Mouse (Mus musculus): ENCODE results near the gene Bach2.

The Bach2 gene

GRCm38 (mm10) chr4:32413505-32413904 lies 174.9 kb downstream of the Bach2 start:
- in situ Hi-C loops (cut with MboI, MseI): no loop called here

GRCm38 (mm10) chr4:32414959-32415358 lies 176.4 kb downstream of the Bach2 start:
- in situ Hi-C loops (cut with MboI, MseI): no loop called here

- in situ Hi-C loops (cut with MboI, MseI): no loop called here
Measured at GRCm38 (mm10) chr4:32417939-32418338, 179.3 kb downstream of the Bach2 start.

GRCm38 (mm10) chr4:32421570-32421969 lies 183.0 kb downstream of the Bach2 start:
- in situ Hi-C loops (cut with MboI, MseI): loop anchor here (5.0 to 10.0 kb wide), 3 partner anchors 34 to 367 kb away; no protein-coding TSS in a partner anchor

- in situ Hi-C loops (cut with MboI, MseI): loop anchor here (5.0 to 10.0 kb wide), 3 partner anchors 35 to 368 kb away; no protein-coding TSS in a partner anchor
Measured at GRCm38 (mm10) chr4:32422427-32422826, 183.8 kb downstream of the Bach2 start.

- in situ Hi-C loops (cut with MboI, MseI): loop anchor here (5.0 to 10.0 kb wide), 3 partner anchors 36 to 369 kb away; no protein-coding TSS in a partner anchor
Measured at GRCm38 (mm10) chr4:32423667-32424066, 185.1 kb downstream of the Bach2 start.

DNA sequence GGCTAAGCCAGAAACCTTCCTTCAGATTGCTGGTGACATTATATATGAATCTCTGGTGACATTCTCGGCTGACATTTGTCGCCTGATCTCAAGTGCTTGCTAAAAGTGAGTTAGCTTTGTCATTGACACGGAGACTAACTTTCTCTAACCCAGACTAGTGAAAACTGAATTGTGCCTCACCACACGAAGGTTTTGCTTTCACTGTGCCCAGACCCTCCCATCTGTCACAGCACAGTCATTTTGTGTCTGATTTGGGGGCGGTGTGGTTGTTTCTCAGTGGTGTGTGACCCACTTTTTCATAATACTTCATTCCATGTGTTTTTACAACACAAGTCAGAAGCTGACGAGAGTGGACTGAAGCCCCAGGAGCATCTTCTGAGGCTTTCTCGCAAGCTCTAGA lies 185.8 kb downstream of the Bach2 start:
- in situ Hi-C loops (cut with MboI, MseI): loop anchor here (5.0 to 10.0 kb wide), 3 partner anchors 37 to 370 kb away; no protein-coding TSS in a partner anchor

DNA sequence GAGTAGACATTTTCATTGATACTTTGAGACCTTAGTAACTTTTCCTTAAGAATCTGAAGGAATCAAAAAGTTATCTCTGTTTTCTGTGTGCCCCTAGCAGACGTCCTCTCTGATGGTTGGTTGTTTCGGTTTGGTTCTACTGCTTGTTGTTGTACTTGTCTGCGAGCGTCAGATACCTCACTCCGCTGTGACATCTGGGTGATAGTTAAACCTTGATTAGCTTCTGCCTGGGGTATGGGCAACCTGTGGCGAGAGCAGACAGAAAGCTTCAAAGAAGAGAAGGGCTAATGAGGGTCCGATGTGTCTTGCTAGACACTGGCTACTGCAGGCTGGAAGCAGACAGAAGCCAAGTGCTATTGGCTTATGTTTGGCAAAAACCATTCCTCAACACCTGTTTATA lies 186.5 kb downstream of the Bach2 start:
- in situ Hi-C loops (cut with MboI, MseI): loop anchor here (5.0 to 10.0 kb wide), 2 partner anchors 278 to 370 kb away; no protein-coding TSS in a partner anchor

DNA sequence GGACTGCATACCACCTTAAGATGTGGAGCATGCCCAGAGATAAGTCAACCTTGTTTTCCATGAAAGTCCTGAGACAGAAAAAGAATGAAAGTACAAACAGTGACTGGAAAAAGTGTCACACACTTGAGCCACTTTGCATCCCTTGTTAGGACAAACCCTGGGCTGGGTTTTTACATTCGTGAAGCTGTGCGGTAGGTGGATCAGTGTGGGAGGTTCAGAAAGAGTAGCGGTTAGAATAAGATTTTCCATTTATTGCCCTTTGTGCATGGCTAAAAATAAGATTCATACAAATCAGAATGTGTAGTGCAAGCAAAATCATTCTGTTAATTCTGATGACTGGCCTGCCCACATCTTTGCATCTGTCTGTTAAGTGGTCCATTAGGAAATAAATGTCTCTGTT lies 187.0 kb downstream of the Bach2 start:
- in situ Hi-C loops (cut with MboI, MseI): loop anchor here (5.0 to 10.0 kb wide), 2 partner anchors 278 to 371 kb away; no protein-coding TSS in a partner anchor

- in situ Hi-C loops (cut with MboI, MseI): loop anchor here (5.0 to 10.0 kb wide), 2 partner anchors 280 to 372 kb away; no protein-coding TSS in a partner anchor
Measured at GRCm38 (mm10) chr4:32426779-32427577, 188.4 kb downstream of the Bach2 start.

DNA sequence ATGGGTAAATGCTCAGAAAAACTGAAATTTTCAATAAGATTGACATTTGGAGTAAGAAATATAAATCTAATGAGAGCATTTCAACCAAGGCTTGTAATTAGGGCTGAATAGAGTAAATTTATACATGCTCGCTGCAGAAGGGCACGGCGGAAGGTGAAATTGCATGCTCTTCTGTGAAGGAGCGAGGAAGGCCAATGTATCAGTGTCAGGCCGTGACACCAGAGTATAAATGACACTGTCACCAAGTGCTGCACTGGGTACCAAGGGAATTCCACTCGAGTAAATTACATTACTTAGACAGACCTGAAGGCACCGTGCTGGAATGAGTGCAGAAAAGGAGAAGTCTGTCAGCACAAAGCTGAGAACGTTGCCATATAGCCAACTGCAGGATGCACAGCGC lies 190.1 kb downstream of the Bach2 start:
- in situ Hi-C loops (cut with MboI, MseI): loop anchor here (5.0 to 10.0 kb wide), 2 partner anchors 281 to 374 kb away; no protein-coding TSS in a partner anchor

GRCm38 (mm10) chr4:32430136-32430535 lies 191.5 kb downstream of the Bach2 start:
- in situ Hi-C loops (cut with MboI, MseI): no loop called here

DNA sequence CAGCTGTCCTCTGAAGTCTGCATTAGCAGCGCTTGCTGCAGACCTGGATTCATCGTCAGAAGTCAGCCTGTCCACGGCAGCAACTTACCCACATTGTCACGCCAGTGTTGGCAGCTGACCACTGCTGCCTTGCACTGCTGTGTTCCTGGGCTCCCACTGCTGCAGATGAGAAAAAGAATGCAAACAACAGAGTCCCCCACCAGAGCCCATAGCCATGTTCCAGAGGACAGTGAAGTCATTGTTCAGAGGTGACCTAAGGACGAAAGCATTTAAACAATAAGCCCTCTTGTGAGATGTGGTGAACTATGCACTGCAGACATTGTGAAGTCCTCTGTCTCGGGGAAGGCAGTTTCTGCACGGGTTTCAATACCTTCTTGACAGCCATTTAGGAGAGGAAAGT lies 192.4 kb downstream of the Bach2 start:
- in situ Hi-C loops (cut with MboI, MseI): no loop called here

- in situ Hi-C loops (cut with MboI, MseI): no loop called here
Measured at GRCm38 (mm10) chr4:32432271-32432781, 193.7 kb downstream of the Bach2 start.

- in situ Hi-C loops (cut with MboI, MseI): no loop called here
Measured at GRCm38 (mm10) chr4:32432945-32433344, 194.3 kb downstream of the Bach2 start.

GRCm38 (mm10) chr4:32434612-32435011 lies 196.0 kb downstream of the Bach2 start:
- in situ Hi-C loops (cut with MboI, MseI): no loop called here

DNA sequence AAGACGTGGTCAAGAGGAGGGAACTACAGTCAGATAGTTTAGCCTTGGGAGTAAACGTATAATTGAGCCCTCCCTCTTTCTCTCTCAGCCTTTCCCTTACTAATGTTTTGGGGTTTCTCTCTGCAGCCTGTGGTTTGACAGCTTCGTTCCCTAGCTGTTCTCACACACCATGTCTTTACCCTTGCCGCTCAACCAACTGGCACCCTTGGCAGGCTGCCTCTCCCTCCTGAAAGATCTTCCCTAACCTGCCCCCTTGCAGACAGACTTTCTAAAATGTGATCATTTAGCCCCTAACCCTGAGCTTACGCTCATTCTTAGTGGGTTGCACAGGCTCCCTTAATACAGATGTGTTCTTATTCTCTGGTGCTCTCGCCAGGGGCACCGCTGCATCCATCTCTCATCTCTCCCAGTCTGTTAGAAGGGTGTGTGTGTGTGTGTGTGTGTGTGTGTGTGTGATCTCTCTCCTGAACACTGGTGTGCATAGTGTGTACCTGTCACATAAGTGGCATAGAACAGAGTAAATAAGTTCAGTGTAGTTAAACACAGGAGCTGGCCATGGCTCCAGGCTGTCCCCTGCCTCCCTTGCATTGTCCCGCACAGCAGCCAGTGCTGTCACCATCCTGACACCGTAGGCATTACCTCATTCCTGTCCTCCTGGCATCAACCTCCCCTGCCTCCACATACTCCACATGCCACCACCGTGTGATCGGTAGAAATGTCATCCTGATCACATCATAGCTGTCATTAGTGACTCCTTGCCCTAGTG lies 201.6 kb downstream of the Bach2 start:
- in situ Hi-C loops (cut with MboI, MseI): no loop called here

- in situ Hi-C loops (cut with MboI, MseI): no loop called here
Measured at GRCm38 (mm10) chr4:32440740-32441072, 202.1 kb downstream of the Bach2 start.

GRCm38 (mm10) chr4:32444671-32445196 lies 206.1 kb downstream of the Bach2 start:
- in situ Hi-C loops (cut with MboI, MseI): no loop called here

DNA sequence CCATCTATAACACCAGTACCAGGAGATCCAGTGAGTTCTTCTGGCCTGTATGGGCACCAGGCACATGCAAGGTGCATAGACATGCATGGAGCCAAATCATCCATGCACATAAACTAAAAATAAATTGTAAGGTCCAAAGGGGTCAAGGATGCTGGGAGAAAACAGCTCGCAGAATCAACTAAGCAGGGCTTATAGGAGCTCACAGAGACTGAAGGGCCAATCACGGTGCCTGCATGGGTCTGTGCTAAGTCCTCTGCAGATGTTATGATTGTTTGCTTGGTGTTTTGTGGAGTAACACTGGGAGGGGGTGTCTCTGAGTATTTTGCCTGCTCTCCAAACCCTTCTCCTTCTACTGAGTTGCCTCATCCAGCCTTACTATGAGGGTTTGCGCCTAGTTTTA lies 209.2 kb downstream of the Bach2 start:
- in situ Hi-C loops (cut with MboI, MseI): no loop called here

DNA sequence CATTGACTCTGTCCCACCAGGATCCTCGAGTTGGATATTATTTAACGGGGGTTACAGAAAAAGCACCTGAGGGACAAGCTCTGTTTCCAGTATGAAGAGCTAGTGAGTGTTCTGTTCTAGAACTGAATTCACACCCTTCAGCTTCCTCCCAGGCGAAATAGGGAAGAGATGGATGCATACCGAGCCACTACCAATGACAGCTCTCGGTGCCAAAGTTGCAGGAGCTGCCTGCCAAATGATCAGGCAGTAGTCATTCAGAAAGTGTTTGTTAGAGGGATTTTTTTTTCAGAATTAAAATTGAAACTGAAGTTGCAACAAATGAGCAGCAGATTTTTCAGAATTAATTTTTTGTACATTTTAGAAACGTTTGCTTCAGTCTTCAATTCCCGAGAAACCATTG lies 223.4 kb downstream of the Bach2 start:
- in situ Hi-C loops (cut with MboI, MseI): no loop called here

- in situ Hi-C loops (cut with MboI, MseI): no loop called here
Measured at GRCm38 (mm10) chr4:32463065-32463464, 224.5 kb downstream of the Bach2 start.

All from regulatory T cell (primary cell).